Mouse (Mus musculus): ENCODE data around the gene 2810408A11Rik. TPM values are rescaled to one million over a fixed set of nuclear protein-coding genes. Genes with fewer than 3 reads are reported as not detected.
"Not testable (repeated sequence)": the region's sequence is repeated elsewhere in the genome, so short reads cannot be mapped to it uniquely, and the experiment has no call there.

The 2810408A11Rik gene
- polyA plus RNA-seq, 1 experiment = 3.0 TPM

DNA sequence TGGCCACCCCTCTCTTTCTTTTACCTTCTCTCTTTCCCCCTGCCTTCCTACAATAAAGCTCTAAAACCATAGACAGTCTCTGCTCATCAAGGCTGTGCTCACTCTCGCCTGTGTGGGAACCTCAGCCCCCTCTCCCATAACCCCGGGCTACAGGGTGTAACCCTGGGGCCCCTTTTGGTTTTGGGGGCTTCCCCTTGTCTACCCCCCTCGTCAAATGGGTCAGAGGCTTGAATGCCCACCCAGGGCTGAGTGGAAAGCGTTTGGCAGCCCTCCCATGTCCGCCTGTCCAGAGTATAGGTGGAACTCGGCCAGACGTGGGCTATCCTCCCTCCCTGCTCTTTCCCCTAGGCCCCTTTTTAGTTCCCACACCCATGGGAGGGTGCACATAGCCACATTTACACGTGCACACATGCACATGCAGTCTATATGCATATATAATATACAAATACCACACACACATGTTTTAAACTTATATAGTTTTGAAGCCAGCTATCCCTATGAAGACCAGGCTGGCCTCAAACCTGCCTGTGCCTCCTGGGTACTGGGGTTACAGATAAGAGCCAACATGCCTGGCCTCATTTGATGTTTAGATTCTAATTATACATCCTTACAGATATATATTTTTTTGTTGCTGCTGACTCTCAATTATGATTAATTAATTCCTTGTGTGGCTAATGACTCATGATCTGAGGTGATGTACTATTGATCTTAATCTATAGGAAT is 36.5 kb downstream of the 2810408A11Rik start:
- Histone ChIP-seq H3K4me2 (ENCODE audit: low read depth) (no peak overlapping the region), H3K79me2 (ENCODE audit: control insufficient read depth, insufficient read depth) (no peaks in the 10 kb centered on the region), H3ac (ENCODE audit: control insufficient read depth, insufficient read length) (no peak overlapping the region), H3K36me3 (ENCODE audit: control insufficient read depth, insufficient read depth) (no peaks in the 10 kb centered on the region), H3K27me3 (ENCODE audit: control insufficient read depth, insufficient read depth, insufficient read length) (peaks cover 16% of the 10 kb centered on the region), H3K4me3 (no peak overlapping the region)
- TF ChIP-seq E2F4 (IDR thresholded peaks at IDR 0.05; ENCODE audit: insufficient read depth) = no peak
- no peak for TF ChIP-seq POLR2A (IDR thresholded peaks at IDR 0.05; ENCODE audit: insufficient read length, low read depth)
- TF ChIP-seq MYOG (IDR thresholded peaks at IDR 0.05; ENCODE audit: control insufficient read depth in 1 of 3, insufficient read depth in 1 of 3, insufficient read length in 2 of 3, low read depth in 2 of 3) = no peak
- TF ChIP-seq TCF3 (IDR thresholded peaks at IDR 0.05; ENCODE audit: insufficient read length, low read depth) = no peak
- TF ChIP-seq POLR2AphosphoS2 (IDR thresholded peaks at IDR 0.05; ENCODE audit: insufficient read length, low read depth) = no peak
- TF ChIP-seq SRF (IDR thresholded peaks at IDR 0.05; ENCODE audit: control insufficient read depth, insufficient read length, low read depth) = no peak
- no peak for TF ChIP-seq MAX (IDR thresholded peaks at IDR 0.05; ENCODE audit: low read depth)
- TF ChIP-seq TCF12 (IDR thresholded peaks at IDR 0.05; ENCODE audit: insufficient read depth, poor library complexity, severe bottlenecking) = no peak
- TF ChIP-seq REST (IDR thresholded peaks at IDR 0.05; ENCODE audit: insufficient read depth, insufficient read length) = no peak
- TF ChIP-seq USF1 (IDR thresholded peaks at IDR 0.05; ENCODE audit: low read depth) = no peak
- TF ChIP-seq MYOD1 (IDR thresholded peaks at IDR 0.05; ENCODE audit: control insufficient read depth in 1 of 3, insufficient read length in 2 of 3, low read depth in 2 of 3) = no peak
- no peak for TF ChIP-seq CEBPB (IDR thresholded peaks at IDR 0.05; ENCODE audit: insufficient read depth, poor library complexity, severe bottlenecking)

DNA sequence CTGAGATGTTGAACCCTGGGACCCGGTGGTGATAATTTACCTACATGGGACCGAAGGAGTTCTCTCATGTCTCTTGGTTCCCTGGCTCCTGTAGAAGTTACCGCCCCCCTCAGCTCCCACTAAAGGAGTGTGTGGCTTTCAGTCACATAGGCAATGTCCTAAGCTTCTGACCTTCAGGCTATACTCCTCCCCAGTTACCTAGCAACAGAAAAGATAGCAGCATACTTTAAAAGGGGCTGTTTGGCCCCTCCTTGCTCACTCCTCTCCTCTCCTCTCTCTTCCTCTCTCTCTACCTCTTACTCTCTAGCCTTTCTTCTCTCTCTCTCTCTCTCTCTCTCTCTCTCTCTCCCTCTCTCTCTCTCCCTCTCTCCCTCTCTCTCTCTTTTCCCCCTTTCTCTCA is 37.1 kb downstream of the 2810408A11Rik start:
- not testable (repeated sequence) for H3K4me2 ChIP-seq (ENCODE audit: low read depth); H3K36me3 ChIP-seq (ENCODE audit: control insufficient read depth, insufficient read depth); H3ac ChIP-seq (ENCODE audit: control insufficient read depth, insufficient read length); H3K4me3 ChIP-seq; H3K79me2 ChIP-seq (ENCODE audit: control insufficient read depth, insufficient read depth)
- H3K27me3 ChIP-seq (ENCODE audit: control insufficient read depth, insufficient read depth, insufficient read length) = peaks cover 19% of the 10 kb centered on the region

DNA sequence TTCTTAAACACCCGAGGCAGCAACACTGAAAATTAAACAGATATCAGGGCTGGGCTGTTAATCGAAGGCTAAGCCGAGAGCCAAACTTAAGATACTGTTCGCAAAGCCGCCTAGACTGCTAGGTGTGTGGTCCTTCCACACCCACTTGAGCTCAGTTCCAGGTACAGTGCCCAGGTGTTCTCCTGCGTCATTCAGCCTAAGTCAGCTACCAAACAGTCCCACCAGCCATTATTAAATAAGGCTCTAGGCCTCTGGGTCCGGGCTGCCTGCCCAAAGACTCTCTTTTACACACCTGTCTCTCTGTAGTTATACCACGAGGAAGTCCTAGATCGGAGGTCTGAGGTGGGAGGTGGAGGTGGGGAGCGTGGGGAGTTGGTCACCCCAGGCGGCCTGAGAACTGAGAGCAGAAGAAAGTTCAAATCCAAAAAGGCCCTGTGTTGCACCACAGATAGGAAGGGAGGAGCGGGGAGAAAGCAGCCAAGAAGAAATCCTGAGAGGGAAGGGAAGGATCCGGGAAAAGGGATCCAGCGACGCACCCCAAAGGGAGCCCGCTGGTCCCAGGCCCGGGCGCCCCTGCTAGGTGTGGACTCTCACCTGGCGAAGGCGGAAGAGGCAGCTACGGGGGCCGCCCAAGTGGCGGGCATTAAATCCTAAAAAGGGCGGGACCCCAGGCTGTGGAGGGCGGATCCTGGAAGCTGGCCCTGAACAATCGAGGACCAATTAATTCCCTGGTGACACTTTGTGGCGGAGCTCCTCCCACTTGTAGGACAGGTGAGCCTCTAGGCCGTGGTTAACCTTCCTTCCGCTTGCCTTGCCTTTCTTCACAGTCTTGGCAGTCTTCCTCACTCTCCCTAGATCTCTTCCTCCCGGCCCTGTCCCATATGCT is 42.4 kb downstream of the 2810408A11Rik start, which contains the start of gene Tnk1:
TSS of gene Tnk1 (minus strand) at position 618 of the 886 bp plus-strand sequence.
- no peak within 1 kb of the TSS for H3ac ChIP-seq (ENCODE audit: control insufficient read depth, insufficient read length)
- H3K4me3 ChIP-seq = no peak within 1 kb of the TSS
- H3K4me2 ChIP-seq (ENCODE audit: low read depth) = no peak within 1 kb of the TSS
- no peaks in the 10 kb centered on the region for H3K36me3 ChIP-seq (ENCODE audit: control insufficient read depth, insufficient read depth)
- TF ChIP-seq MYOD1 (IDR thresholded peaks at IDR 0.05; ENCODE audit: control insufficient read depth in 1 of 3, insufficient read length in 2 of 3, low read depth in 2 of 3) (no peak), E2F4 (IDR thresholded peaks at IDR 0.05; ENCODE audit: insufficient read depth) (no peak), SRF (IDR thresholded peaks at IDR 0.05; ENCODE audit: control insufficient read depth, insufficient read length, low read depth) (no peak), USF1 (IDR thresholded peaks at IDR 0.05; ENCODE audit: low read depth) (no peak), CEBPB (IDR thresholded peaks at IDR 0.05; ENCODE audit: insufficient read depth, poor library complexity, severe bottlenecking) (no peak), TCF12 (IDR thresholded peaks at IDR 0.05; ENCODE audit: insufficient read depth, poor library complexity, severe bottlenecking) (no peak), POLR2A (IDR thresholded peaks at IDR 0.05; ENCODE audit: insufficient read length, low read depth) (no peak), POLR2AphosphoS2 (IDR thresholded peaks at IDR 0.05; ENCODE audit: insufficient read length, low read depth) (no peak), MYOG (IDR thresholded peaks at IDR 0.05; ENCODE audit: control insufficient read depth in 1 of 3, insufficient read depth in 1 of 3, insufficient read length in 2 of 3, low read depth in 2 of 3) (no peak), REST (IDR thresholded peaks at IDR 0.05; ENCODE audit: insufficient read depth, insufficient read length) (no peak), TCF3 (IDR thresholded peaks at IDR 0.05; ENCODE audit: insufficient read length, low read depth) (no peak), MAX (IDR thresholded peaks at IDR 0.05; ENCODE audit: low read depth) (no peak)
- no peaks in the 10 kb centered on the region for H3K79me2 ChIP-seq (ENCODE audit: control insufficient read depth, insufficient read depth)
- H3K27me3 ChIP-seq (ENCODE audit: control insufficient read depth, insufficient read depth, insufficient read length) = peaks cover 10% of the 10 kb centered on the region

GRCm38 (mm10) chr11:69855347-69855746 is 45.4 kb downstream of the 2810408A11Rik start:
- Histone ChIP-seq H3K79me2 (ENCODE audit: control insufficient read depth, insufficient read depth) (no peaks in the 10 kb centered on the region), H3K27me3 (ENCODE audit: control insufficient read depth, insufficient read depth, insufficient read length) (peaks cover 10% of the 10 kb centered on the region), H3K4me3 (no peak overlapping the region), H3K4me2 (ENCODE audit: low read depth) (no peak overlapping the region), H3ac (ENCODE audit: control insufficient read depth, insufficient read length) (no peak overlapping the region), H3K36me3 (ENCODE audit: control insufficient read depth, insufficient read depth) (no peaks in the 10 kb centered on the region)
- no peak for TF ChIP-seq POLR2AphosphoS2 (IDR thresholded peaks at IDR 0.05; ENCODE audit: insufficient read length, low read depth)
- no peak for TF ChIP-seq USF1 (IDR thresholded peaks at IDR 0.05; ENCODE audit: low read depth)
- TF ChIP-seq TCF3 (IDR thresholded peaks at IDR 0.05; ENCODE audit: insufficient read length, low read depth) = no peak
- TF ChIP-seq CEBPB (IDR thresholded peaks at IDR 0.05; ENCODE audit: insufficient read depth, poor library complexity, severe bottlenecking) = no peak
- no peak for TF ChIP-seq MYOD1 (IDR thresholded peaks at IDR 0.05; ENCODE audit: control insufficient read depth in 1 of 3, insufficient read length in 2 of 3, low read depth in 2 of 3)

- no peak for TF ChIP-seq POLR2A (IDR thresholded peaks at IDR 0.05; ENCODE audit: insufficient read length, low read depth)
- no peak for TF ChIP-seq POLR2AphosphoS2 (IDR thresholded peaks at IDR 0.05; ENCODE audit: insufficient read length, low read depth)
- no peak for TF ChIP-seq SRF (IDR thresholded peaks at IDR 0.05; ENCODE audit: control insufficient read depth, insufficient read length, low read depth)
- no peak for TF ChIP-seq CEBPB (IDR thresholded peaks at IDR 0.05; ENCODE audit: insufficient read depth, poor library complexity, severe bottlenecking)
- TF ChIP-seq MYOG (IDR thresholded peaks at IDR 0.05; ENCODE audit: control insufficient read depth in 1 of 3, insufficient read depth in 1 of 3, insufficient read length in 2 of 3, low read depth in 2 of 3) = no peak
- no peak for TF ChIP-seq MAX (IDR thresholded peaks at IDR 0.05; ENCODE audit: low read depth)
- no peak for TF ChIP-seq MYOD1 (IDR thresholded peaks at IDR 0.05; ENCODE audit: control insufficient read depth in 1 of 3, insufficient read length in 2 of 3, low read depth in 2 of 3)
- no peak for TF ChIP-seq REST (IDR thresholded peaks at IDR 0.05; ENCODE audit: insufficient read depth, insufficient read length)
- no peak for TF ChIP-seq USF1 (IDR thresholded peaks at IDR 0.05; ENCODE audit: low read depth)
- no peak for TF ChIP-seq E2F4 (IDR thresholded peaks at IDR 0.05; ENCODE audit: insufficient read depth)
- no peak for TF ChIP-seq TCF12 (IDR thresholded peaks at IDR 0.05; ENCODE audit: insufficient read depth, poor library complexity, severe bottlenecking)
- no peak for TF ChIP-seq TCF3 (IDR thresholded peaks at IDR 0.05; ENCODE audit: insufficient read length, low read depth)
- Histone ChIP-seq H3K36me3 (ENCODE audit: control insufficient read depth, insufficient read depth) (no peaks in the 10 kb centered on the region), H3K79me2 (ENCODE audit: control insufficient read depth, insufficient read depth) (no peaks in the 10 kb centered on the region), H3K4me2 (ENCODE audit: low read depth) (no peak overlapping the region), H3ac (ENCODE audit: control insufficient read depth, insufficient read length) (no peak overlapping the region), H3K4me3 (no peak overlapping the region), H3K27me3 (ENCODE audit: control insufficient read depth, insufficient read depth, insufficient read length) (peaks cover 10% of the 10 kb centered on the region)
Observed at GRCm38 (mm10) chr11:69854680-69855079, 46.1 kb downstream of the 2810408A11Rik start.
